Mouse (Mus musculus) brain, embryonic 14.5 days (tissue): ENCODE data around the gene Upp2. TPM values are rescaled to one million over a fixed set of nuclear protein-coding genes. Genes with fewer than 3 reads are reported as not detected.

ENCODE experiments used
- DNase-seq: peaks from one replicate; pipeline ENCODE4 v3.0.0-alpha.2; 2011; ENCODE audit warnings: low read depth
- CTCF ChIP-seq: fragments of 200-500 bp; IDR thresholded peaks from 2 replicates; pipeline ENCODE4 v1.5.1; 2012; ENCODE audit warnings: inconsistent platforms, mild to moderate bottlenecking, moderate library complexity, borderline replicate concordance; ENCODE audit not compliant: insufficient read depth, insufficient read length; ENCODE audit errors: extremely low read depth
- POLR2A ChIP-seq: fragments of 200-500 bp; IDR thresholded peaks from 2 replicates; pipeline ENCODE4 v1.6.1; 2012; ENCODE audit warnings: mild to moderate bottlenecking, inconsistent platforms, borderline replicate concordance; ENCODE audit not compliant: poor library complexity, insufficient read depth, insufficient read length, severe bottlenecking; ENCODE audit errors: extremely low read depth
- polyA plus RNA-seq: library from polyadenylated mRNA; depleted of rRNA; stranded (reverse); fragments of >200 nt; gene quantifications from 2 replicates; pipeline ENCODE4 v1.2.3, GENCODE M21; 2012; rRNA removed

The Upp2 gene
- polyA plus RNA-seq, result 13.5 and 15.5 TPM in 2 replicates

- TF ChIP-seq CTCF (peak; percentile 30; the same call in 1 of the 2 replicates), POLR2A (peak; percentile 60)
- DNase-seq, result peak; percentile 97
These were observed at the start of gene Upp2, which contains the start of gene Acvr1 for GRCm38 (mm10) chr2:58567066-58567810. Gene Upp2, plus strand, starts transcription at chr2:58567298. Gene Acvr1, minus strand, starts transcription at chr2:58567157.

GRCm38 (mm10) chr2:58518517-58518916, 48.6 kb upstream of the Upp2 start:
- TF ChIP-seq POLR2A (no peak), CTCF (no peak)

GRCm38 (mm10) chr2:58520727-58521126, 46.4 kb upstream of the Upp2 start:
- no peak for DNase-seq
- no peak for TF ChIP-seq POLR2A
- TF ChIP-seq CTCF, result no peak

More at GRCm38 (mm10) chr2:58518517-58518916, 48.6 kb upstream of the Upp2 start:
- DNase-seq, result no peak

GRCm38 (mm10) chr2:58521621-58522020, 45.5 kb upstream of the Upp2 start:
- peak; percentile 31 for DNase-seq
- TF ChIP-seq CTCF, result no peak
- no peak for TF ChIP-seq POLR2A

GRCm38 (mm10) chr2:58523097-58523496, 44.0 kb upstream of the Upp2 start:
- TF ChIP-seq CTCF (no peak), POLR2A (no peak)
- no peak for DNase-seq

- no peak for TF ChIP-seq CTCF
- TF ChIP-seq POLR2A, result no peak
- no peak for DNase-seq
These were observed 43.2 kb upstream of the Upp2 start for GRCm38 (mm10) chr2:58523894-58524293.

GRCm38 (mm10) chr2:58524356-58524755, 42.7 kb upstream of the Upp2 start:
- no peak for TF ChIP-seq CTCF
- no peak for TF ChIP-seq POLR2A
- DNase-seq, result peak; percentile 61

GRCm38 (mm10) chr2:58527786-58528185, 39.3 kb upstream of the Upp2 start:
- DNase-seq, result no peak
- TF ChIP-seq CTCF (no peak), POLR2A (no peak)

GRCm38 (mm10) chr2:58529384-58529783, 37.7 kb upstream of the Upp2 start:
- peak; percentile 61 for DNase-seq
- TF ChIP-seq CTCF (no peak), POLR2A (no peak)

- peak; percentile 70 for DNase-seq
- TF ChIP-seq POLR2A (no peak), CTCF (no peak)
These were observed 37.1 kb upstream of the Upp2 start for GRCm38 (mm10) chr2:58529860-58530440.

- no peak for TF ChIP-seq CTCF
- no peak for TF ChIP-seq POLR2A
- peak; percentile 35 for DNase-seq
These were observed 36.6 kb upstream of the Upp2 start for GRCm38 (mm10) chr2:58530521-58530920.
